Mouse (Mus musculus) ovary, adult 18-20 months (tissue): Measurements from ENCODE around the gene Ggnbp2.

Experiments
- DNase-seq: peaks from one replicate; pipeline ENCODE4 v3.0.0; 2022; ENCODE audit warnings: low spot score, mixed read lengths

Gene Ggnbp2

DNA sequence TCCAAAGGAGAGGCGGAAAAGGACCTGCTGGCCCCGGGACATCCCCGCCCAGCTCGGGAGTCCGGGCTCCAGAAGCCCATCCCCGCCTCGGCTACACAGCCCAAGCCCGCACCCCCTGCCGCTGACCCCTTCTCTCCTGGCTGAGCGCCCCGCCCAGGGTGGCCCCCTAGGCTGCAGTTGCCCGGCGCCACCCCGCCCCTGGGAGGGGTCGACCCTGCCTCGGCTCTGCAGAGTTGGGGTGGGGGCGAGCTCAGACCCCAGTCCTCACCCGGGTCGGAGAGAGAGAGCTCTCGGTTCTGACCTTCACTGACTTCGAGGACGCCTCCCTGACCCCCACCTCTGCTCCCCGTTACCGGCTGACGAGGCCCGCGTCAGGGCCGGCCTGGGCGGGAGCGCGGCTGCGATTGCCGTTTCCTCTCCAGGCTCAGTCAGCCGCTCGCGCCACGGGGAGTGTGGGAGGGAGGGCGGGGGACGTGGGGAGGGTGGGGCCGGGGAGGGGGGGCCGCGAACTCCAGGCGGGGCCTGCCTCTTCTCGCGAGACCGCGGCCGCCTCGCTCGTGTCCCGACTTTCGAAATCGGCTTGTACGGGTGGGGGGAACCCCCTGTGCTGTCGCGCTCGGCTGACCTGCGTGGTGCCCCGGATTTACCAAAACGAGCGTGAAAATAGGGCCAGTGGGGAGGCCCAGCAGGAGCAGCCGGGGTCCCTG, at the start of gene Ggnbp2:
Ggnbp2 (minus strand) TSS at position 481 of the 707 bp plus-strand sequence.
- peak; percentile 90 for DNase-seq

DNA sequence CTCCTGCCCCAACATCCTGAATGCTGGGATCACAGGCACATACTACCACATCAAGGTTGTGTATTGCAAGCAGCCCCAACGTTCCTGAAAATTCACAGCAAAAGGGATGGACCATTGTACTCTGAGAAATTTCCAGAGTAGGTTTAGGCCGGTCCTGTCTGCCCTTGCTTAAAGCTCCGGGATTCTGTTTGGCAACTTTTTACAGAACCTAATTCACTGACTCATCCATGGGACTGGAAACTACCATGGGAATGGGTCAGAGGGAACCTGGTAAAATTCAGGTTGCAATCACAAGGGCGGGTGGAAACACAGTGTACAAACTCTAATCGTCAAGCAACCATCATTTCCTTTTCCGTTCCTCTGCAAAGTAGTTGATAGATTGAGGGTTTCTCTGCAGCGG, 49.3 kb upstream of the Ggnbp2 start:
- DNase-seq: no peak

DNA sequence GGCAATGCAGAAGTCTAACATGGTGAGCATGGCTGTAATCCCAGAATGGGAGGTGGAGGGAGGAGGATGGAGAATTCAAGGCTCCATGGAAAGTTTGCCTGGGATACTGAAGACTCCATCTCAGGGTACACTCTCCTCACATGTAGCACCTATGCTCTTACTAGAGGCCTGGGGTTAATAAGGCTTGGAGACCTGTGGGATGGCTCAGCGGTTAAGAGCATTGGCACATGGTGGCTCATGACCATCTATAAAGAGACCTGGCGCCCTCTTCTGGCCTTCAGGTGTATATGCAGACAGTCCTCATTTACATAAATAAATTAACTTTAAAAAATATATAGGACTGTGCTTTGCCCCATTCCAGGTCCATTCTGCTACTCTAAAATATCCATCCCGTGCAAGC, 48.7 kb upstream of the Ggnbp2 start:
- no peak for DNase-seq

DNA sequence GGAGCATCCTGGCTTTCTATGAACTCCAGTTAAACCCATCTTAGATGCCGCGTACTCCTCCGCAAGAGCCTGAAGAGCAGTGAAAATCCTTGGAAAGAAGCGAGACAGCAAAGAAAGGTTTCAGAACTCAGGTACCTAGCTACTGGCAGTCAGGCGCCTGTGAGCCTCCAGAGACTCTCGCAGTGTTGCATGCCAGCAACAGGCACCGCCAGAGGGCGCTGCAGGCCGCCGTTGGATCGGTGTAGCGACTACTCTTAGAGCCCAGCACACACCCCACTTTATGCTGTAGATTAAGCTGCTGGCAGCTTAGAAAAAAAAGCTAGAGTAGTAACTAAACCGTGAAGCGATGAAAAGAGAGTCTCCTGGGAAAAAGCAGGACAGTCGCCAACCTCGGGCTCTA, 47.8 kb upstream of the Ggnbp2 start:
- DNase-seq: peak; percentile 18

DNA sequence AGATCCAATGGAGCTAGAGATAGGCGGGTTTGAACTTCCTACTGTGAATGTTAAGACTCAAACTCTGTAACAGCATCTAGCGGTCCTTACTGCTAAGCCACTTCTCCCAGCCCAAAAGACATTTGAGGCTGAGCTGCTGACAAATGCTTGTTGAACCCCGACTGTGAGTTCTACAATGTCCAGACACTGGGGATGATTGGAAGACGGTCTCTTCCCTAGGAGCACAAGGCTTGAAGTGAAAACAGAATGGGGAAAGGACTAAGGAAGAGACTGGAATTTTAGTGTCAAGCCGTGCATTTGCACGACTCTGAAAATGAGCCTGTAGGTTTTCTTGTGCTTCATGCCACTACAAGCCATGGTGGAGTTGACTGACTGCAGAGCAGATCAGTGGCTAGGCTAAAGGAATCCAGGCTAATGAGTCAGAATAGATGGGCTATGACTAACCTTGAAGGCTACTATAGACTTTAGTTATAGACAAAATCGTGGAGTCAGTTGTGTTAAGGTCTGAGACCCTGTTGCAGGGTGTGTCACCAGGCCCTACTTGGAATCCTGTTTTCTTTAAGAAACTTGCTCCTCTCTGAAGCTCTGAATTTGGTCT, 46.2 kb upstream of the Ggnbp2 start:
- no peak for DNase-seq

DNA sequence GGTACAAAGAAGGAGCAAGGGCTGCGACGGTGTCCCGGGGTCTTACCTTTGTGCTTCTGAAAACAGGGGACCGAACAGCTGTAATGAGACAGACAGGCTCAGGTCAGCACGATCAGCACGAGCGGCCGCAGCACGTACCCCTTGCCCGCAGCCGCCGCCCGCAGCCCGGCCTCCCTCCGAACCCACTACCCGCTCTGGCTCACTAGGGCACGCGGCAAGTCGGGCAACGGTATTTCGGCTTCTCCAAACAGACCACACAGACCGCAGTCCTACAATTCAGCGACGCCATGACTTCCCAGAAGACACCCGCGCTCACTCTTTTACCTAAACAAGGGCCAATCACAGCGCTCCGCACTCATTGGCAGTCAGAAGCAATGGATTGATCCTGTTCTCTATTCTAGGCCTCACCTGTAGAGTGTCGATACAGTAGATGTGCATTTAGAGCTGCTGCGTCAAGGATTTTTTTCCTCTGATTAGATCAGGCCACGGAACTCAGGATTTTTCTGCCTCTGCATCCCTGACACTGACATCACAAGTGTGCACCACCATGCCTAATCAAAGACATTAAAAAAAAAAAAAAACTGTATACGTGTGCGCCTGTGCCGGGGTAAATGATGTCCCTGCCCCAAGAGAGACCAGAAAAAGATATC, 45.6 kb upstream of the Ggnbp2 start, which contains the start of gene Znhit3:
Znhit3 (minus strand) TSS at position 314 of the 650 bp plus-strand sequence.
- peak; percentile 74 for DNase-seq

DNA sequence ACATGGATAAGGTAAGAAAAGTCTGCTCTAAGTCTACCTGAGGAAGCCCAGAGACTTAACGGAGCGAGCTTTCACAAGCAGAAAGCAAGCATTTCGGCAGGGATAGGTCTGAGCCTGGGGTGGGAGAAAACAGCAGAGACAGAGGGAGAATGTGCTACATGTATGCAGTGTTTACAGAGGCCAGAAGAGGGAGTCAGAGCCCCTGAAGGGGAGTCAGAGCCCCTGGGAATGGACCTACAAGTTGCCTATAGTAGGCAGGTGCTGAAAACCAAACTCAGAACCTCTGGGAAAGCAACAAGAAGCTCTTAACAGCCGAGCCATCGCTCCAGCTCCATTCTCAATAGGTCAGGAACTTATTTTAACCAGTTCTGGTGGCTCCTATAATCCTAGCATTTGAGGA, 44.1 kb upstream of the Ggnbp2 start:
- no peak for DNase-seq

DNA sequence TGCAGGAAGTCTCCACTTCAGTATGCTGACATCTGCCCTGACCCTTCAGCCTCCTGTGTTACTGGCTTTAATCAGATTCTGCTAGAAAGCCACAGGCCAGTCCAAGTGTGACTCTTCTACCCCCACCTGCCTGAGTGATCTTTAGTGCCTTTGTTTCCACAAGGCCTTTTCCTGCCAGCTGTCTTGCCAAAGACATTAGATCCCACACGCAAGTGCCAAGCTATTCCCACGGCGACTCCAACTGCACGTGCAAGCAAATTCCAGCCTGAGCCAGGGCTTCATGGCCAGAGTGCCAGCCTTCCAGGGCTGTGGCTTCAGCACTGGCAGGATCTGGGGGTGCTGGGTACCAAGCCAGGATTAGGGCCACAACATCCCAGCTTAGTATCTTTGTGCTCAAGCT, 39.8 kb upstream of the Ggnbp2 start:
- no peak for DNase-seq

DNA sequence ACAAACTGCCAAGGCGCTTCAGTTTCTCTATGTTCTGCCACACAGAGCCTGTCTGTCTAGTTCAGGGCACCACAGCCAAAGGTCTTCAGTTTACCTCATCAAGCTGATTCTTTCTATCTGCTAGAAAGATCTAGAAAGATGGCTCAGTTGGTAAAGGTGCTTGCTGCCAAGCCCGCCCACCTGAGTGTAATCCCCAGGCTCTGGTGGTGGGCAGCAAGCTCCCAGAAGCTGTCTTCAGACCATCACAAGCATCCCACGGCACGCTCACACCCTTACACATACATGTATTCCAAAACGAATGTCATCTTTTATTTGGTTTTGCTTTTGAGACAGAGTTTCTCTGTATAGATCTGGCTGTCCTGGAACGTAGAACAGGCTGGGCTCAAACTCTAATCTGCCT, 37.9 kb upstream of the Ggnbp2 start:
- no peak for DNase-seq

DNA sequence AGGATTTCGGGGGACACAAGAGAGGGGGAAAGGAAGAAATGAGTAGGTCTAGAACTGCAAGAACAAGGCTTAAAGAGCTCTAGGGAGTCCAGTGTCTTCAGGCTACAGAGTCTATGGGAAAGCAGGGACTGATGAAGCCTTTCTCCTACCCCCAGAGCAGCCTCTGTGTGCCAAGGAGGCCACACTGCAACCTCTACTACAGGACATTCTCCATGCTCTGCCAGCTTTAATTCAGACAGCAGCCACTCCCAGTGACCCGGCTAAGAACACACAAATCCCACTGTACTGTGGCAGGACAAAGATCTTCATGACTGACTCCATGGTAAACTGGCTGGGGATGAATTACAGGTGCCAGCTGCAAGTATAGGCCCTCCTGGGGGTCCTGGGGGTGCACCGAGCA, 36.5 kb upstream of the Ggnbp2 start:
- DNase-seq: no peak

DNA sequence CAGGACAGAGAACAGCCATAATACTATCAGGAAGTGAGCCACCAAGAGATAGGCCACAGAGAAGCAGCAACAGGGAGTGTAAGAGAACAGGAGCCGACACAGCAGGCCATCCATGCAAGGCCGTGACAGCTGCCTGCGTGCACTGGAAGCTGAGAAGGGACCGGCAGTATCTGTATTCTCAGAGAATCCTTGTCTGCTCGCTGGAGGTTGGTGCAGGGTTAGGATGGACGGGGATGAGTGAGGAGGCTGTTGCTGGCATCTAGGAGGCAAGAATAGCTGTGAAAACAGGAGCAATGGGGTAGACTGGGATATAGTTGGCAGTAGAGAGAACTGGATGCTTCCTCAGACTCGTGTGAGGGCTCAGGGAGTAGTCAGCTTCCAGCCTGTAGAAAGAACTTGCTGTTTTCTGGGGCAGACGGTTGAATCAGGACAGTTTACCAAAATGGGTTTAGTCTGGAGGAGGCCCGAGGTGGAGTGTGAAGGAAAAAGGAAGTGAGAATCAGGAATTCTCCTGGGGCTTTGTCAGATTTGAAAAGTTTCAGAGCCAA, 34.1 kb upstream of the Ggnbp2 start:
- DNase-seq: no peak

DNA sequence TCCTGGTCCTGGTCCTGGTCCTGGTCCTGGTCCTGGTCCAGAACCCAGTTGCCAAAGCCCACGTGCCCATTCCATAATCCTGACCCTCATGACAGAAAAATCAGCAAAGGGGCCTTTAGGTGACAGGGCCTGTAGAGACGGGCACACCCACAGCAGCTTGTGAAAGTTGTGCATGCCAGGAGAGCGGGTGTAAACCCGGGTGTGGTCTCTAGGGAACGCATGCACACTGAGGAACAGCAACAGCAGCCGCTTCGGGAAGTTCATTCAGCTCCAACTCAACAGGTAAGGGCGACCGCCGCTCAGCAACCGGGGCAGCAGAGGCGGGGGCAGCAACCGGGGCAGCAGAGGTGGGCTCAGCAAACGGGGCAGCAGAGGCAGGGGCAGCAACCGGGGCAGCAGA, 22.5 kb upstream of the Ggnbp2 start:
- DNase-seq: no peak

DNA sequence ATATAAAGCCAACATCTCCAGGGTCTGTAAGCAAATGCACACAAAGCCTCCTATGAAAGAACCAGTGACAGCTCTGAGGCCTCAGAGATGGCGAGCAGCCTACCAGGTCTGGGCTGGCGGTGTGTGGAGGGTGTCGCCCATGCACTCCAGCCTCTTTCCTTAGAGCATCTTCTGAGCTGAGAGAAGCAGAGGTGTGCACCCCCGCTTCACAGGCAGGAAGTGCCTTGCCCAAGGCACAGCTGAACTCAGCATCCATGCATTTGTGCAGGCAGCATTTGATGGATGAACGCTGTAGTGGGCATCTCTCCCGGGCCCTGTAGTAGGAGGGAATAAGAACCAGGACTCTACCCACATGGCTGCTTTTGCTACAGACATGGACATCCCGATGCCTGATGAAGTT, 21.1 kb upstream of the Ggnbp2 start:
- DNase-seq: no peak

DNA sequence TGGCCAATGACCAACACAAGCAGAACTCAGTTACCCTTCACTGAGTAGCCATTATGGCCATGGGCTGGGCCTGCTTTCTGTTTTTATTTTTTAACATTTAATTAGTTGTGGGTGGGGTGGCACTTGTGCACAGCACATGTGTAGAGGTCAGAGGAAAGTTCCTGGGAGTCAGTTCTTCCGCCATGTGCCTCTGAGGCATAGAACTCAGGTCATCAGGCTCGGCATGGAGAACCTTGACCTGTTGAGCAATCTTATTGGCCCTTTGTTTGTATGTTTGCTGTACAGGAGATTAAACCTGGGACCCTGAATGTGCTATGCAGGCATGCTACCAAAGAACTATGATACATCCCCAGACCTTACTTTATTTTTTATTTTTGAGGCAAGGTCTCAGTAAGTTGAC, 18.9 kb upstream of the Ggnbp2 start:
- DNase-seq: no peak

DNA sequence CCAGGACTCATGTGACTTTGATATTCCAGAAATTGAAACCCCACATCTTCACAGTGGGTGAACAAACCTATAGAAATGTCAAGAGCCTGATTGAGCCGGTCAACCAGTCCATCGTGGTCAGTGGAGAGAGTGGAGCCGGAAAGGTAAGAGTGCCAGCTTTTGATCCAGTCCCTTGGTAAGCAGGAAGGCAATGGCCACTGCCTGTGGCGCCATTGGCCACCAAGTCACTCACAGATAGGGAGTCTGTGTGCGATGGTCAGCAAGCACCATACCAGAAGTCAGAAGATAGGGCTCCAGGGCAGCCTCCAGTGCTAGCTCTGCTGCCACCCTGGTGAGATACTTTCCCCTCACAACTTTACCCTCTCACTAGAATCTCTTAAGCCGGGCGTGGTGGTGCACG, 17.4 kb upstream of the Ggnbp2 start:
- DNase-seq: no peak

DNA sequence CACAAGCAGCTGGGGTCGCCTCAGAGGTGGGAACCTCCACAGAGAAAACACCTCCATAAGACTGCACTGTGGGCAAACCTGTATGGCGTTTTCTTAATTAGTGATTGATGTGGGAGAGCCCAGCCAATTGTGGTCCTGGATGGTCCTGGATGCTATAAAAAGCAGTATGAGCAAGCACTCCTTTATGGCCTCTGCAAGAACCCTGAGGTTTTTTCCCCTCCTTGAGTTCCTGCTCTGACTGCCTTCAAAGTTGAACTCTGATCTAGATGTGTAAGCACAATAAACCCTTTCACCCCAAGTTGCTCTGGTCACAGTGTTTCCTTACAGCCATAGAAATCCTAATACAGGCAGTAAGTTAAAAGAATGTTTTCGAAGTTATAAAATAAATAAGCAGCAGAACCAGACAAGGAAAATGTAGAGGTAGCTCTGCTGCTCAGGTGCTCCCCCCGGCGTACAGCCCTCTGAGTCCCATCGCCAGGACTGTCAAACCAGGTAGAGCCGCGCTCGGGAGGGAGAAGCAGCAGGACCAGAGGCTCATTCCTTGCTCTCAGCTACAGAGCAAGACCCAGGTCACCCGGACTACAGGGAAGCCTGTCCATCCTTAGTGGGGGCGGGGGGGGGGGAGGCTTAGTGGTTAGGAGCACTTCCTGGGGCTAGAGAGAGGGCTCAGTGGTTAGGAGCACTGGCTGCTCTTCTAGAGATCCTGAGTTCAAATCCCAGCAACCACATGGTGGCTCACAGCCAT, 16.3 kb upstream of the Ggnbp2 start:
- DNase-seq: no peak

DNA sequence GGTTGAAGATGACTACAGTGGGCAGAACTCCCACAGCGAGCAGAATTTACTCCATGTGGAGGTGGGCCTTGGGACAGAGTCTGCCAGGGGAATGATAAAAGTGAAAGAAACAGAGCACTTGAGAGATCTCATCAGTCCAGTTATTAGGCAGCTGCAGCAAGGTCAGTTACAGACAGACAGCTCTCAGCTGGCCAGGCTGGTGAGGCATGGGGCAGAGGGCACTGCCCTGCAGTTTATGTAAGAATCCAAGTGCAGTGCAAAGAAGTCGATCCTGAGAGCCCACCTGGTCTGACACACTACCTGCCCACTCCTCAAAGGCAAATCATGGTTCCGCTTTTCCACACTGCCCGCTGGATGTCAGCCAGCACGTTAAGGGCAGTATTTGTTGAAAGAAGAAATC, 15.6 kb upstream of the Ggnbp2 start:
- no peak for DNase-seq

DNA sequence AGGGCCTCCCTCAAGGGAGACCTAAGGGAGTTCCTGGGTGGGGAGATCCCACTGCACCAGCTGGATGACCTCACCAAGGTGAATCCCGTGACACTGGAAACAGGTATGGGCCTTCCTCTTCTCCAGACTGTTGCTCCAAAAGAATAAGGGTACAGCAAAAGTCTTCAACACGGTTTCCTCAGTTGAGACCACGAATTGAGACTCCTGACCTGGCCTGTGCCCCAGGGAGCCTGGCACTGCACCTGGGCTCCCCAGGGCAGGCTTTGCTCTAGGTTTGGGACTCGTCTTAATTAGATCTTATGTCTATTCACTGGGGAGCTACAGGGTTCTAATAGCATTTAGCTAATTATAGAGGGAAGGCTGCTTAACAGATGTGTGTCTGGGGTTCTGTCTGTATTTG, 14.6 kb upstream of the Ggnbp2 start:
- DNase-seq: no peak

DNA sequence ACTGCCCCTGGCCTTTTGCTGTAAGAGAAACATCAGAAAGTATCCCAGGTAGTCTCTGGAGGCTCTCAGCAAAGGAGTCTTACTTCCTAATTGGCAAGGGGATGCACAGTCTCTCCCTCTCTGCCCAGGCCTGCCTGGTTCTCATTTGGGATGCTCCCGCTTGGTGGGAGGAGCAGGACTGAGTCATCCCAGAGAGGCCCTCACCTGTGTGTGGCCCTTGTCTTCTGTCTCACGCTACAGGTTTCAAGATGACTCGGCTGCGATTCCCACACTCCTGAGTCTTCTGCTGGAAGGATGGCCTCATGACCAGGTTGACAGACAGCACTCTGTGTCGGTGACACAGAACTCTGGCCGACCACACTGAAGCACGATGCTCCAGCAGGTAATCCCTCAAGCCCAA, 11.7 kb upstream of the Ggnbp2 start:
- no peak for DNase-seq

DNA sequence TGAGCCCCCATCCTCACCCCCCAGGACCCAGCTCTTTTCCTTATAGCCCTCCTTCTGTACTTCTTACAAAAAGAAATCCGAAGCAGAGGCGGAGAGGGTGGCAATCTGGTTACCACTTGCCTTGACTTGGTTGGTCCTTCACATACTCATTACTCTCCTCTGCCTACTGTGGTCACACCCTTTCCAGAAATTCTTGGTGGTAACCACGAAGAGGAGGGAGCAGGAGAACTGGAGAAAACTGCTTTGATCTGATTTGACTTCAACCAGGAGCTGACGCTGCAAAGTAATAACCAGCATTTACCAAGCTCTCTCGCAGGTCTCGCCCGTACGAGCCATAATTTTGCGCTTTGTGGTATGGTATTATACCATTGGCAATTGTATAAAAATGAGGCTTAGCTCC, 10.4 kb upstream of the Ggnbp2 start:
- no peak for DNase-seq

DNA sequence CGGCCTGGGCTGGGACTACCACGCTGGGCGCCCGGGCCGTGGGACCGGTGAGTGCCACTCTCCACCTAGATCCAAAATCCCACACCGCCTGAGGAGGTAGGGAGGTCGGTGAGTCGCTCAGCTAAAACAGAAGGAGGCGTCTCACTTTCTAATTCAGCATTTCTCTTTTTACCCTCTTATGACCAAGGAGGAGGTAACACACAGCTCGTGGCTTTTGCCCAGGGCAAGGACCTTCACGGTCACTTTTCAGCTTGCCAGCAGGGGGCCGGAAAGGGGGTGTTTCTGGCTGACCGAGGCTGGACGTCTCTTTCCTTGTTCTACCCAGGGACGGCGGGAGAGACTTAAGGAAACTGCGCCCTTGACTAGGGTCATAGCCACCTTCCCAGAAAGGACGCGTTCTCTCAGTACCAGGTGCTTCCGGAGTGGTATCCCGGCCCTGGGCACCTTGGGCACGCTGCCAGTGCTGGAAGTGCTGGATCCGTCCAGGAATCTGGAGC, 9.9 kb upstream of the Ggnbp2 start:
- peak; percentile 44 for DNase-seq

DNA sequence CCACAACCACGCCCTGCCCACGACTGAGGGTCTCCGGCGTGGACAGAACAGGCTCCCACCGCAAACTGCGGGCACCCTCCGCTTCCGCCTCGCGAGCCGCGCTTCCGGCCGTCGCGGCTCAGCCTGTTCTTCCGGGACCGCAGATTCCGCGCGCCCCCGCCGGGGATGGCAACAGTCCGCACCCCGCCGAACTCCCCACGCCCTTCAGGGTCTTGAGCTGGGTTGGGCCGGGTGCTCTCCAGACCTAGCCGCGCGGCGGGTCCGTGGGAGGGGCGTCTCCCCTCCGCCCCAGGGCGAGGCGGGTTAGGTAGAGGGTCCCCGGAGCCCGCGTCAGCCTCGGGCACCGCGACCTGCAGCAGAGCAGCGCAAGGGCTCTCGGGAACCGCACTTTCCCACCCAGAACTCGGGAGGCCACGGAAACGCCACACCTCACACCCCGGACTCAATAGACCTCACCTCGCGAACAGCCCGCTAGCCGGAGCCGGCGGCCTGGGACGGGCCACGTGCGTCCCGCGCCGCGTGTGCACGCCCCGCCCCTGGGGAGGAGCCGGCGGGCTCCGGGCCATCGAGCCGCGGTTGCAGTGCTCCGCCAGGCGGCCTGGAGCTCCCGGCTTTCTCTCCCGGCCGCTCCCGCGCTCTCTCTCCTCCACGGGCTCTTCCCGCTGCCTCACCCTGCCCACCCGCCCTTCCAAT, 9.3 kb upstream of the Ggnbp2 start, which contains the start of the genes Myo19 and Pigw:
Myo19 (plus strand) TSS at position 377 of the 693 bp plus-strand sequence.
Pigw (minus strand) TSS at position 514 of the 693 bp plus-strand sequence.
- DNase-seq: peak; percentile 71
